Mouse (Mus musculus) splenic B cell, adult 2 months (primary cell): ENCODE results near the gene Gm11562.
"Not testable (repeated sequence)": the region's sequence is repeated elsewhere in the genome, so short reads cannot be mapped to it uniquely, and the experiment has no call there.

ENCODE experiments used
- DNase-seq: peaks from one replicate; pipeline ENCODE4 v3.0.0-alpha.2; 2011; ENCODE audit warnings: low read depth, low spot score
- H3K27me3 ChIP-seq: 2 replicates; pipeline ENCODE4 v1.6.1; 2012; ENCODE audit warnings: mild to moderate bottlenecking, low read length, moderate library complexity, mixed read lengths; ENCODE audit not compliant: control insufficient read depth, poor library complexity, insufficient read depth, severe bottlenecking
- H3K36me3 ChIP-seq: 2 replicates; pipeline ENCODE4 v1.6.1; 2012; ENCODE audit warnings: mild to moderate bottlenecking, low read length, moderate library complexity, mixed read lengths; ENCODE audit not compliant: control insufficient read depth, poor library complexity, insufficient read depth, severe bottlenecking

Gm11562 gene

DNA sequence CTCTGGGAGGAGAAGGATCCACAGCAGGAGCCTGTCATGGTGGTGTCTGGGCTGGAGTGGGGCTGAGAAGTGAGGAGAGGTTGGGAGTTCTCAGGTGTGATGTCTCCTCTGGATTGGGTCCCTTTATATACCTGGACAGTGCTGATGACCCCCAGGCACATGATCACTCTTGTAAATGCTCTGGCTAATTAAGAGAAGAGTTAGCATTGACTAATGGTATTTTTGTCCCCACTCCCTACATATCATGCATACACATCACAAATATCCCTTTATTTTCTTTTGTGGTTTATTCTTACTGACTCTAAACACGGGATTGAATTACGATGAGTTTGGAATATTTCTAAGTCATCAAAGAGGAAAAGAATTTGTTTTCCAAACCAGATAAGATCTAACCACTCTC, at the start of gene Gm11562:
Gene Gm11562 (minus strand): TSS at position 101 of the 400 bp plus-strand sequence.
- no peaks in the 10 kb centered on the region for H3K36me3 ChIP-seq
- DNase-seq, result no peak
- H3K27me3 ChIP-seq, result no peaks in the 10 kb centered on the region; the same call in 1 of the 2 replicates

DNA sequence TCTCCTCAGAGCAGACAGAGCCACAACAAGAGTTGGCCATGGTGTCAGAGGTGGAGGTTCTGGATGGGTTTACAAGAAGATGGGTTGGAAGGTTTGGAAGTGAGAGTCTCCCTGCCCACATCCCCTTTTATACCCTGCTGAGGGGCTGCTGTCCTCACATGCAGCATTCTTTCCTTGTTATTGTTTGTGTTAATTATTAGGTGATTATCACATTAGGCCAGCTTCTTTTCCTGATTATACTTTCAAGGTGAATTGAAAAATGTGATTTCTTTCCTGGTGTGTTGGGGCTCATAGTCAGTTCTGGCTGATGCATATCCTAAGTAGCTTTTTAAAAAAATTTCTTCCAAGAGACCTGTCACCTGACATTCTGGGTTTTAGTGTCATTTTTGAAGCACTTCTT, 45.6 kb upstream of the Gm11562 start, which contains the start of gene Krtap4-6:
Gene Krtap4-6 (minus strand): TSS at position 101 of the 400 bp plus-strand sequence.
- Histone ChIP-seq H3K27me3 (no peaks in the 10 kb centered on the region), H3K36me3 (no peaks in the 10 kb centered on the region)
- DNase-seq, result no peak

DNA sequence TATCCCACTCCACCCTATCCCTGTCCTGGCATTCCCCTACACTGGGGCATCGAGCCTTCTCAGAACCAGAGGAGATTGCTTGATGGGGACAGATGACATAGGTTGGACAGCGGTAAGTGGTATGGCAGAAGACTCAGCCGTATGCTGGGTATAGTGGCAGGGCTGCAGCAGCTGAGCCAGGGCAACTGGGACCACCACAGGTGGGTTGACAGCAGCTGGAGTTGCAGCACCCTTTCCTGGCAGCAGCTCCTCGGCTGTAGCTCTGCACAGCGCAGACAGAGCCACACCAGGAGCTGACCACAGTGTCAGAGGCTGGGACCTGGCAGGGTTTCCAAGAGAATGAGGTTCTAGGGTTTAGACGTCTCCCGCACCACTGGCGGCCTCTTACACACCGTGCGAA, 42.6 kb upstream of the Gm11562 start:
- Histone ChIP-seq H3K36me3 (no peaks in the 10 kb centered on the region), H3K27me3 (no peaks in the 10 kb centered on the region)
- no peak for DNase-seq

DNA sequence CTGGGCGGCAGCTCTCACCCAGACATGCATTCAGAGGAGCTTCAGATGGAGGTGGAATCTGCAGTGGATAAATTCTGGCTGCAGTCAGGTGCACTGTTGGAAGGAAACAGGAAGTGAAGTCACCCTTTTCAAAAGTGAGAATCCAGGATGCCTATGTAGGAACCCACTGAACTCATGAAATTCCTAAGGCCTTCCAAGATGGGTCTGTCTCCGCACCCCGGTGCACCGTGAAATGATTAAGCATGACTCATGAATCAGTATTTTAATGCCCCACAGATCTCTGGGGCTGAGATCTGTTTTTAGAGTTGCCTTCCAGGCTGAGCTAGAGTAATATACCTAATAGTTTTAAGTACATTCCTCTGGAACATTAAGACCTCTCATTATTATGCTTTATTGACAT, 39.0 kb upstream of the Gm11562 start:
- H3K36me3 ChIP-seq, result no peaks in the 10 kb centered on the region
- H3K27me3 ChIP-seq, result no peaks in the 10 kb centered on the region
- DNase-seq, result no peak

DNA sequence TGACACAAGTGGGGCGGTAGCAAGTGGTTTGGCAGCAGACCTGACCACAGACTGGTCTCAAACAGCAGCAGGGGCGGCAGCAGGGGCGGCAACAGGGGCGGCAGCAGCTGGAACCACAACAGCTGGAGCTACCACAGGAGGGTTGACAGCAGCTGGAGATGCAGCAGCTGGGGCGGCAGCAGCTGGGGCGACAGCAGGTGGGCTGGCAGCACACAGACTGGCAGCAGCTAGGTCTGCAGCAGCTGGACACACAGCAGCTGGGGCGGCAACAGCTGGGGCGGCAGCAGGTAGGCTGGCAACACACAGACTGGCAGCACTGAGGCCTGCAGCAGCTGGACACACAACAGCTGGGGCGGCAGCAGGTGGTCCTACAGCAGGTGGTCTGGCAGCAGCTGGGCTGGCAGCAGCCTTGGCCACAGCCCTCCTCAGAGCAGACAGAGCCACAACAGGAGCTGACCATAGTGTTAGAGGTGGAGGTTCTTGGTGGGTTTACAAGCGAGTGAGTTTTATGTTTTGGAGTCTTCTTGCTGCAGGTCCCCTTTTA, 38.3 kb upstream of the Gm11562 start, which contains the start of gene Gm11563:
Gene Gm11563 (minus strand): TSS at position 494 of the 544 bp plus-strand sequence.
- not testable (repeated sequence) for H3K36me3 ChIP-seq, H3K27me3 ChIP-seq, DNase-seq

DNA sequence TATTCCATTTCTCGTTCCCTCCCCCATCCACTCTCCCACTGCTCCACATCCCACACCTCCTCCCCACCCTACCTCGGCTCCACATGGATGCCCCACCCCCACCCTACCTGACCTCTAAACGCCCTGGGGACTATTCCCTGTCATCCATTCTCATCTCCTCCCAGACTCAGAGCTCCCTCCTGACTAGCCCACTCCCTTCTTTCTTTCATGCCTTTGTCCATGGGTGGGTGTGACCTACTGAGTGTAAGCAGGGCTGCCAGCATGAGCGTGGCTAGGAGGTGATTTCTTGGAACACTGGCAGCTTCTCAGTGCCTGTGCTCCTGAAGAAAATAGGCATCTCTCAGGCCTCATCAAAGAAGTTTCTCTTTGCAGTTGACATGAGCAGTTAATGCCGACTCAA, 36.8 kb upstream of the Gm11562 start:
- Histone ChIP-seq H3K36me3 (no peaks in the 10 kb centered on the region), H3K27me3 (no peaks in the 10 kb centered on the region)
- DNase-seq, result no peak

DNA sequence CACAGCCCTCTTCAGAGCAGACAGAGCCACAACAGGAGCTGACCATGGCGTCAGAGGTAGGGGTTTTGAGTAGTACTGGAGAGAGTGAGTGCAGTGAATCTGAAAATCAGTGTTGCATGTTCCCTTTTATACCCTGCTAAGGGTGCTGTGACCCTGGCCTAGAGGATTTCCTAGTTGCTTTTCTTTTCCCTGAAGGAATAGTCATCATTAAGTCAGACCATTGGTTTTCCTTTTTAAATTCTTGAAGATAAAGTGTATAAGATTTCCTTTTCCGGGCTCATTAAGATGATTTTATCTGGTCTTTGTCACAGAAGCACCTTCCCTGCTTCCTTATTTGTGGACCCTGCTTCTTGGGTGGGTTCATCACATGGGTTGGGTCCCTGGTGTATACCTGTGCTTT, 29.9 kb upstream of the Gm11562 start, which contains the start of gene Gm11555:
Gene Gm11555 (minus strand): TSS at position 101 of the 400 bp plus-strand sequence.
- no peak for DNase-seq
- H3K36me3 ChIP-seq, result no peaks in the 10 kb centered on the region
- no peaks in the 10 kb centered on the region for H3K27me3 ChIP-seq

DNA sequence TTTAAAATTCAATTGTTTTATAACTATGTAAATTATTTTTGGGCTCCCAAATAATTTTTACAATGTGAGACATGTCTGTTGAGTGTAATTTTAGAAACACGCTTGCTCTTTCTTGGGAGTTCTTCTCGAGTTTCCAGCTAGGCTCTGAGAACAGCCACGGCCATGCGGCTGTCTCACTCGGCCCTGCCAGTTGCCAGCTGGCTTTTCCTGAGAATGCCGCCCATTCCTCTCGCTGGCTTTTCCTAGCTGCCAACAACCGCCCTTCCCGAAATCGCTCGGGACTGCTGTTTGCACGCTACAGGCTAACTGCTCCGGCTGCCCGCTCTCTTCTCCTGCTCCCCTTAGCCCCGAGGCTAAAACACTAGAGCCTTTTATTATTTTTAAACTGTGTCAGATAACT, 26.2 kb upstream of the Gm11562 start:
- no peak for DNase-seq
- Histone ChIP-seq H3K27me3 (no peaks in the 10 kb centered on the region), H3K36me3 (no peaks in the 10 kb centered on the region)

DNA sequence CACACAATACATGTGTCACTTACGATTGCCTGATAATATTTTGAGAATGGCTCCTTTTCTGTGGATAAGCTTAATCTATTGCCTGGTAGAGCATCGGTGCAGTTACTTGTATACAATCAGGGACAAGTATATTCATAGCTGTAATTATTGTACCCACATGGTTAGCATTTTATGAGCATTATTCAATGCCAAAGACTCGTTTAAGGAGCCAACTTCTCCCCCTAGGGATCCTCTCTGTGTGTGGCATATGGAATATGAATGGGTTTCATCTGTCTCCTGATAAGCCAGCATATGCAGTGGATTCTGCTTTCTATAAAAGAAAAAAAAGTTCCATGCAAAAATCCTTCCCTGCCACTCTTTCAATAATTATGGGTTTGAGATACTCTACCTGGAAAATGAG, 24.1 kb upstream of the Gm11562 start:
- no peaks in the 10 kb centered on the region for H3K27me3 ChIP-seq
- no peaks in the 10 kb centered on the region for H3K36me3 ChIP-seq
- no peak for DNase-seq

DNA sequence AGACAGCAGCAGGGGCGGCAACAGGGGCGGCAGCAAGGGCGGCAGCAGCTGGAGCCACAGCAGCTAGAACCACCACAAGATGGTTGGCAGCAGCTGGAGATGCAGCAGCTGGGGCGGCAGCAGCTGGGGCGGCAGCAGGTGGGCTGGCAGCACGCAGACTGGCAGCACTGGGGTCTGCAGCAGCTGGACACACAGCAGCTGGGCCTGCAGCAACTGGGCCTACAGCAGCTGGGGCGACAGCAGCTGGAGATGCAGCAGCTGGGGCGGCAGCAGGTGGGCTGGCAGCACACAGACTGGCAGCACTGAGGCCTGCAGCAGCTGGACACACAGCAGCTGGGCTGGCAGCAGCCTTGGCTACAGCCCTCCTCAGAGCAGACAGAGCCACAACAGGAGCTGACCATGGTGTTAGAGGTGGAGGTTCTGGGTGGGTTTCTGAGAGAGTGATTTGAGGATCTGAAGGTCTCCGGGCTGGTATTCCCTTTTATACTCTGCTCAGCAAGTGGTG, 23.5 kb upstream of the Gm11562 start, which contains the start of gene Krtap4-7:
Gene Krtap4-7 (minus strand): TSS at position 455 of the 505 bp plus-strand sequence.
- not testable (repeated sequence) for H3K36me3 ChIP-seq, DNase-seq, H3K27me3 ChIP-seq

DNA sequence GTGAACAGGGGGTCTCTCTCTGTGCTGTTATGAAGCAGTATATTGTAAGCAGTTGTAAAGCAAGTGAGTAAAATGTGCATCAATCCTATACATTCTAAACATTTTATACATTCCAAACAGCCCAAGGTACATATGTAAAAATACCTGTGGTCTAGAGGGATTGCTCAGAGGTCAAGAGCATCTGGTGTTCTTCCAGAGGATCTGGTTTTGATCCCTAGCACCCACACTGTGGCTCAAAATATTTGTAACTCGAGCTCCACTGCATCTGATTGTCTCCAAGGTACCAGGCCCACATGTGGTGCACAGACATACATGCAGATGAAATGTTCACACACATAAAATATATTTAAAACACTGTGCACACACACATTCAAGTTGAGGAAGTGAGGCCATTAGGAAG, 20.7 kb upstream of the Gm11562 start:
- no peaks in the 10 kb centered on the region for H3K36me3 ChIP-seq
- DNase-seq, result no peak
- H3K27me3 ChIP-seq, result no peaks in the 10 kb centered on the region

DNA sequence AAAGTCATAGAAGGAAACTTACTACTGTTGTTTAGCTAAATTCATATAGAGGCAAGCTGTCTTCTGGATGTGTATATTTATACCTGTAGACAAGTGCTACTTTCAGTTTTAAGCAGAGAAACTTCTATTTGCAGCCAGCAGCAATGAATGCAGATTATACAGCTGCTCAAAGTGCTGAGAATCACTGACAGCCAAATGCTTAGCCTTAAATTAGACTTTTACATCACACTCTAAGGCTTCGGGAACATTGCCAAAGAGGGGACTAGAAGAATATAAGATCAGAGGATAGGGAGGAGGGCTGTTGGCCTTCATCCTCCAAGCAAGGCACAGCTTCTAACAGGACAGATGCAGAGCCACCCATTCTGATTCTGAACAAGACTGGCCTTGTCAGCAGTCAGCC, 16.9 kb upstream of the Gm11562 start:
- DNase-seq, result no peak
- Histone ChIP-seq H3K27me3 (no peaks in the 10 kb centered on the region), H3K36me3 (no peaks in the 10 kb centered on the region)

DNA sequence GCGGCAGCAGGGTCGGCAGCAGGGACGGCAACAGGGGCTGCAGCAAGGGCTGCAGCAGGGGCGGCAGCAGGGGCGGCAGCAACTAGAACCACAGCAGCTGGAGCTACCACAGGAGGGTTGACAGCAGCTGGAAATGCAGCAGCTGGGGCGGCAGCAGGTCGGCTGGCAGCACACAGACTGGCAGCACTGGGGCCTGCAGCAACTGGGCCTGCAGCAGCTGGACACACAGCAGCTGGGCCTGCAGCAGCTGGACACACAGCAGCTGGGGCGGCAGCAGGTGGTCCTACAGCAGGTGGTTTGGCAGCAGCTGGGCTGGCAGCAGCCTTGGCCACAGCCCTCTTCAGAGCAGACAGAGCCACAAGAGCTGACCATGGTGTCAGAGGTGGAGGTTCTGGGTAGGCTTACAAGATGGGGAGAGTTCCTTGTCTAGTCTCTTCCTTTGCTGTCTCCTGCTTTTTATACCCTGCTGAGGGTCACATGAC, 14.5 kb upstream of the Gm11562 start, which contains the start of gene Krtap4-2:
Gene Krtap4-2 (minus strand): TSS at position 432 of the 482 bp plus-strand sequence.
- H3K36me3 ChIP-seq, result no peaks in the 10 kb centered on the region
- DNase-seq, result no peak
- H3K27me3 ChIP-seq, result no peaks in the 10 kb centered on the region

DNA sequence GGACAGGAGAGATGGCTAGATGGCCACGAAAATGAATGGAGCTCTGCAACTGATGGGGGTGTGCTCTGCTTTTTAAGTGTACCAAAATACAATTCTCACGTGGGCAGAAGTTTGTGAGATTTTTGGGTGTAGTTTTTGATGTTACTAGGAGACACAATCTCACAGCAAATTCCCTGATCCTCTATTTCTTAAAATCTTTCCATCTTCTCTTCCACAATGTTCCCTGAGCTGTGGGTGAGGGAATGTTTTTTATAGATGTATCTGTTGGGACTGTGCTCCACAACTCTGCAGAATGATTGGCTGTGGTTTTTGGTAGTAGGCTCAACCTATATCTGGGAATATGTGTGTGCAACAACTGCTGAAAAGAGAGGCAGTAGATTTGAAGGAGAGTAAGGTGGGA, 13.1 kb upstream of the Gm11562 start:
- DNase-seq, result no peak
- no peaks in the 10 kb centered on the region for H3K36me3 ChIP-seq
- no peaks in the 10 kb centered on the region for H3K27me3 ChIP-seq

DNA sequence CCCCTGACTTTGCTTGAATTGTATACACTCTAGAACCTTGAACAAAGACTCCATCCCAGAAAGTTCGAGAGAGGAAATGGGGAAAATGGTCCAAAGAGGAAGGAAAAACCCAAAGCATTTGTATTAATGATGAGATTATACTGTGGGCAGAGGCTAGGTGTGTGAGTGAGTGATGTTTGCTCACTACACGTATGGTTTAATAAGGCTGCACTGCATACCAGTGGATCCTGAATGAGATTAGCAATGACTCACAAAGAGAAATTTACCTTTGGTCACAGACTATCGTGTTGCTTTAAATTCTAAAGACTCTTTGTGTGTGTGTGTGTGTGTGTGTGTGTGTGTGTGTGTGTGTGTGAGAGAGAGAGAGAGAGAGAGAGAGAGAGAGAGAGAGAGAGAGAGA, 10.7 kb upstream of the Gm11562 start:
- Histone ChIP-seq H3K27me3 (no peaks in the 10 kb centered on the region), H3K36me3 (no peaks in the 10 kb centered on the region)
- DNase-seq, result no peak
